Mouse (Mus musculus) cerebellum, adult 2 months (tissue): ENCODE measurements around the gene Tchp. TPM values are rescaled to one million over a fixed set of nuclear protein-coding genes. Genes with fewer than 3 reads are reported as not detected.

Experiments
- DNase-seq, 2 experiments: peaks; one replicate each; pipeline ENCODE4 v3.0.0; 2021
- H3K27ac ChIP-seq: fragments of 200-500 bp; 2 replicates; pipeline ENCODE4 v1.5.1; 2012; ENCODE audit warnings: low read length, control low read depth, inconsistent platforms; ENCODE audit not compliant: insufficient read depth
- H3K27me3 ChIP-seq: fragments of 200-500 bp; 2 replicates; pipeline ENCODE4 v1.6.1; 2012; ENCODE audit warnings: inconsistent platforms, mild to moderate bottlenecking, low read length, moderate library complexity; ENCODE audit not compliant: control insufficient read depth, insufficient read depth
- H3K4me1 ChIP-seq: fragments of 200-500 bp; 2 replicates; pipeline ENCODE4 v1.6.1; 2011; ENCODE audit warnings: low read length; ENCODE audit not compliant: control insufficient read depth, insufficient read depth
- H3K4me3 ChIP-seq: fragments of 200-500 bp; replicated peaks from 2 replicates; pipeline ENCODE3; 2011; ENCODE audit warnings: mild to moderate bottlenecking, low read depth, low read length, control low read depth; ENCODE audit not compliant: insufficient read depth
- CTCF ChIP-seq: fragments of 200-500 bp; IDR thresholded peaks from 2 replicates; pipeline ENCODE4 v1.5.1; 2011; ENCODE audit warnings: low read depth, mild to moderate bottlenecking, control low read depth, low read length, moderate library complexity, borderline replicate concordance; ENCODE audit not compliant: insufficient read depth
- POLR2A ChIP-seq: fragments of 200-500 bp; IDR thresholded peaks from 2 replicates; pipeline ENCODE4 v1.6.1; 2011; ENCODE audit warnings: low read length, control low read depth, borderline replicate concordance; ENCODE audit not compliant: insufficient read depth
- WGBS: fragments of 180-500 bp; shearing (Covaris S2); methylation state at CpG from one replicate; pipeline ENCODE4 v1.1.7; 2018; 5-methylcytosine and 5-hydroxymethylcytosine counted together
- polyA plus RNA-seq: library from polyadenylated mRNA; depleted of rRNA; stranded (reverse); fragments of >200 nt; gene quantifications from 2 replicates; pipeline ENCODE4 v1.2.3, GENCODE M21; 2012; rRNA removed

The Tchp gene
- polyA plus RNA-seq, 1 experiment = 33.9 TPM

DNA sequence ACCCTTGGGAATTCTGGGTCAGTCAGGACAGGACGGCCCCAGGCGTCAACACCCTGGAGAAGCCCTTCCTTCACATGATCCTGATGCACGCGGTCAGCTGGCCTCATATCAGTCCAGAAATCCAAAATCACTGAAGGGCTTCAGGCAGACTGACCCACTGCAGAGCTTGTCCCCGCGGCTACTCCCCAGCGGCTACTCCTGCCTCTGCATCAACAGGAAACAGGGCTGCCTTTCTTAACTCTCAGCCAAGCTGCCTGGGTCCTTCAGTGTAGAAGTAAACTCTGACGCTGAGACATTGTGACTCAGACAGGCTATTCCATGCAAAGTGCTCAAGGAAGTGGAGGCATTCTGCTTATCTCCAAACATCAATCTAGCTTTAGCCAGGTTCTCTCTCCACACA lies 54.4 kb downstream of the Tchp start:
- no peak for TF ChIP-seq POLR2A
- no peak for TF ChIP-seq CTCF
- H3K27ac ChIP-seq = peak overlapping the region; percentile 4; the same call in 1 of the 2 replicates
- 71% methylated on average over 8 of the region's 8 CpGs for WGBS
- H3K27me3 ChIP-seq = no peaks in the 10 kb centered on the region
- DNase-seq = no peak
- peaks cover 32% of the 10 kb centered on the region for H3K4me1 ChIP-seq
- no peak overlapping the region for H3K4me3 ChIP-seq

DNA sequence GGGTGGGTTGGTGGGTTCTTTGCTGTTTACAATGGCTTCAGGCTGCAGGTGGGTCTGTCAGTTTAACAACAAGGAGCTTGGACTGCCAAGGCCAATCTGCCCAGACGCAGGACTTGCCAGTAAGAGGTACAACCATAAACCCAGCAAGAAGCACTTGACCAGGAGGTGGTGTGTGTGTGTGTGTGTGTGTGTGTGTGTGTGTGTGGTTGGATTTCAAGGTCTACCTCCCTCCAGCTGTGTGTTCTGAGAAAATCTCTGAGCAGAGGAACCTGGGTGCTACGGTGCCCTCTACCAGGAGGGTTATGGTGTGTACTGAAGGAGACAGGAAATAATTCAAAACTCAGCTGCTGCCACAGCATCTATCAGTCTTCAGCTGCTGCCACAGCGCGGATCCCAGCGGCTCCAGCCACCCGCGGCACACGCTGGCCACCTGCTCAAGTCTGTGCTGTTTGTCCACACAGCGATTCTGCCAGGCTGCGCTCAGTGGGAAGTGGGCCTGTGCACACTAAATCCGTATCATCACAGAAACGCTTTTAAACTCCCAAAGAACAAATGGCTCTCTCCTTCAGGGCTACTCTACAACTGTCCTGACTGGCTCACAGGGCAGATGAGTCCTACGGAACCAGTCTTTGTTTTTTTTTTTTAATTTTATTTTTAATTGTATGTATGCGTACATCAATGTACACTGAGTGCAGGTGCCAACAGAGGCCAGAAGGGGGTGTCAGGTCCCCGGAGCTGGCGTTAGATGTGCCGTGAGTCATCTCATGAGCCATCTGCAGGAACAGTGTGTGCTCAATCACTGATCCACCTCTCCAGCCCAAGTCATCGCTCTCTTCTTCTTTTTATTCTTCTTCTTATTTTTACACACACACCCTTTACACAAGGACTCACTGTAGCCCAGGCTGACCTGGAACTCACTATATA lies 57.5 kb downstream of the Tchp start:
- WGBS = 10% methylated on average over 18 of the region's 18 CpGs
- Histone ChIP-seq H3K4me3 (no peak overlapping the region), H3K27ac (peak overlapping the region; percentile 82), H3K27me3 (no peaks in the 10 kb centered on the region), H3K4me1 (peaks cover 40% of the 10 kb centered on the region)
- DNase-seq = peak; percentile 84 to 91
- TF ChIP-seq POLR2A (0 out of 2 replicates have a peak, but pooled peaks have one; percentile 1), CTCF (peak; percentile 67)

GRCm38 (mm10) chr5:114766686-114767085 lies 59.1 kb downstream of the Tchp start:
- Histone ChIP-seq H3K27me3 (no peaks in the 10 kb centered on the region), H3K4me3 (no peak overlapping the region), H3K4me1 (peaks cover 44% of the 10 kb centered on the region), H3K27ac (peak overlapping the region; percentile 30)
- WGBS = 41% methylated on average over 8 of the region's 8 CpGs
- DNase-seq = peak in 1 of 2 experiments; percentile 62
- no peak for TF ChIP-seq CTCF
- TF ChIP-seq POLR2A = no peak

DNA sequence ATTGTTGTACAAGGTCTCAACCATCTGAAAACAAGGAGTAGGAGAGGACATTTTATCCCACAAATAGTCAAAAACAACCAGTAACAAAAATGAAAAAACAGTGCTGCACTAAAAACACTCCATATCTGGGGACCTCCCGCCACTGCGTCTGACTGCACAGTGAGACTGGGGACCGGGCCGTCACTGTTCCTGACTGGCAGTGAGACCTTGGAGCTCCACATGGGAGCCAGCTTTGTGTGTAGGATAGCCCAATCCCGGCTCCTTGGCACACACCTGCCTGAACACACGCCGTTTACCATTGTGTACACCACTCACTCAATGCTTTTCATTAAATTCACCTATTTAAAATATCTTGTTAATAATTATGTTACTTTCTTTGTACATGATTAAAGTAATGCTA lies 59.6 kb downstream of the Tchp start:
- no peak for TF ChIP-seq POLR2A
- no peak for TF ChIP-seq CTCF
- Histone ChIP-seq H3K4me1 (peaks cover 41% of the 10 kb centered on the region), H3K4me3 (no peak overlapping the region), H3K27me3 (no peaks in the 10 kb centered on the region), H3K27ac (peak overlapping the region; percentile 6; the same call in 1 of the 2 replicates)
- DNase-seq = no peak
- WGBS = 33% methylated on average over 7 of the region's 7 CpGs

- Histone ChIP-seq H3K4me1 (peaks cover 30% of the 10 kb centered on the region), H3K4me3 (peak overlapping the region; percentile 8), H3K27ac (peak overlapping the region; percentile 55), H3K27me3 (no peaks in the 10 kb centered on the region)
- TF ChIP-seq CTCF = no peak
- no peak for TF ChIP-seq POLR2A
- no peak for DNase-seq
- WGBS = 30% methylated on average over 8 of the region's 8 CpGs
These were observed 62.2 kb downstream of the Tchp start for GRCm38 (mm10) chr5:114769786-114770185.

DNA sequence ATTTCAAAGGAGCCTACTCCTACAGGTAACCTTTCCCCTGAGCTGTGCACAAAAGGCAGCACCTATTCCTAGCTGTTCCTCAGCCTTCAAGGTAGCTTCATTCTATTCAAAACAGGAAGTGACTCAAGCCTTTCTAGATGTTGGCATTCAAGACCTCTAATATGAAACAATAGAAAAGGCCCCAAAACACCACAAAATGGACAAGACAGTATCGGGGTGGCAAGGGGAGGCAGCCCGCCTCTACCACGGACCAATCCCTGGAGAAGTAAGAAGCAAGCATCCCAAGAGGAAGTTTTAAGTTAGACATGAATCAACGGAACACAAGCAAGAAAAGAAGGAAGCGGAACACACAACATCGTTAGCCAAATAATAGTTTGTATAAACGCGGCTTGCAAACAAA lies 64.2 kb downstream of the Tchp start:
- no peak for DNase-seq
- Histone ChIP-seq H3K27ac (no peak overlapping the region), H3K4me1 (peaks cover 18% of the 10 kb centered on the region), H3K4me3 (peak overlapping the region; percentile 97), H3K27me3 (no peaks in the 10 kb centered on the region)
- TF ChIP-seq CTCF (no peak), POLR2A (no peak)
- 41% methylated on average over 8 of the region's 8 CpGs for WGBS

Other genes starting within 250 kb of the Tchp start
- 18.7 and 20.5 TPM in 2 replicates for gene Fam222a, start 139.7 kb upstream of the Tchp start, polyA plus RNA-seq
- gene Trpv4, start 49.3 kb upstream of the Tchp start, polyA plus RNA-seq = 3.0 and 5.5 TPM in 2 replicates
- gene Gltp, start 16.8 kb upstream of the Tchp start, polyA plus RNA-seq = 79.3 and 87.5 TPM in 2 replicates
- gene Ankrd13a, start 66.9 kb downstream of the Tchp start, polyA plus RNA-seq = 61.6 and 62.1 TPM in 2 replicates
- gene Git2, start 67.8 kb downstream of the Tchp start, polyA plus RNA-seq = 96.5 and 107 TPM in 2 replicates
- gene 1500011B03Rik, start 115.7 kb downstream of the Tchp start, polyA plus RNA-seq = 227 and 230 TPM in 2 replicates
- gene 4930519G04Rik, start 145.9 kb downstream of the Tchp start, polyA plus RNA-seq = not detected in 2 replicates
- gene Gm9936, start 150.9 kb downstream of the Tchp start, polyA plus RNA-seq = 0.16 TPM in 2 replicates
- gene Oasl2, start 189.2 kb downstream of the Tchp start, polyA plus RNA-seq = 5.3 and 6.9 TPM in 2 replicates
- 0.36 and 0.46 TPM in 2 replicates for gene Oasl1, start 215.5 kb downstream of the Tchp start, polyA plus RNA-seq
- gene 2210016L21Rik, start 234.4 kb downstream of the Tchp start, polyA plus RNA-seq = 137 and 141 TPM in 2 replicates